Mouse (Mus musculus) heart, postnatal 0 days (tissue): ENCODE measurements at regions not wholly inside any gene's neighbourhood (a gene's known extent, or its start where the extent isn't known, plus 50 kb on each side); places are given as distances from the start of the nearest gene placed in this dataset.

Source experiments
- ATAC-seq: fragments of 200-750 bp; cut with Nextera tagmentation; 2 replicates; pipeline ENCODE4 v1.8.0; 2017; ENCODE audit warnings: low read depth, moderate number of reproducible peaks, moderate library complexity; ENCODE audit not compliant: insufficient read depth
- DNase-seq: peaks from one replicate; pipeline ENCODE4 v3.0.0-alpha.2; 2016; ENCODE audit warnings: low spot score
- H3K27ac ChIP-seq: fragments of 300-500 bp; sonication (generic); 2 replicates; pipeline ENCODE4 v1.5.1; 2014; ENCODE audit warnings: low read depth, mild to moderate bottlenecking
- H3K27me3 ChIP-seq: fragments of 300-500 bp; sonication (generic); 2 replicates; pipeline ENCODE4 v1.6.1; 2014; ENCODE audit warnings: low read length, mixed read lengths; ENCODE audit not compliant: control insufficient read depth, insufficient read depth
- H3K36me3 ChIP-seq: fragments of 300-500 bp; sonication (generic); replicated peaks from 2 replicates; pipeline ENCODE4 v1.6.1; 2014; ENCODE audit warnings: low read length, mixed read lengths; ENCODE audit not compliant: control insufficient read depth, insufficient read depth
- H3K4me1 ChIP-seq: fragments of 300-500 bp; sonication (generic); 2 replicates; pipeline ENCODE4 v1.6.1; 2014; ENCODE audit warnings: antibody characterized with exemption; ENCODE audit not compliant: control insufficient read depth, insufficient read depth
- H3K4me2 ChIP-seq: fragments of 300-500 bp; sonication (generic); 2 replicates; pipeline ENCODE4 v1.6.1; 2014; ENCODE audit warnings: low read depth, mild to moderate bottlenecking, low read length, moderate library complexity
- H3K4me3 ChIP-seq: fragments of 300-500 bp; sonication (generic); 2 replicates; pipeline ENCODE4 v1.5.1; 2014; ENCODE audit warnings: low read depth, low read length
- H3K9ac ChIP-seq: fragments of 300-500 bp; sonication (generic); replicated peaks from 2 replicates; pipeline ENCODE4 v1.6.1; 2014; ENCODE audit warnings: low read depth, low read length, mixed read lengths
- H3K9me3 ChIP-seq: fragments of 300-500 bp; sonication (generic); replicated peaks from 2 replicates; pipeline ENCODE4 v1.6.1; 2016; ENCODE audit warnings: low read length; ENCODE audit not compliant: control insufficient read depth
- CTCF ChIP-seq: IDR thresholded peaks from 2 replicates; pipeline ENCODE4 v1.5.1; 2016; ENCODE audit warnings: antibody characterized with exemption, control low read depth, low read depth
- EP300 ChIP-seq: IDR thresholded peaks from 2 replicates; pipeline ENCODE4 v1.6.1; 2016; ENCODE audit warnings: antibody characterized with exemption, low read depth
- WGBS: fragments of 180-500 bp; shearing (Covaris S2); extraction: QIAGEN DNeasy Blood & Tissue Kit; methylation state at CpG from one replicate; pipeline ENCODE4 v1.1.7; 2014; 5-methylcytosine and 5-hydroxymethylcytosine counted together

GRCm38 (mm10) chr6:51025411-51025810 is 371.2 kb upstream of the Npvf start:
- Histone ChIP-seq H3K27me3 (no peaks in the 10 kb centered on the region), H3K27ac (no peak overlapping the region), H3K36me3 (no peaks in the 10 kb centered on the region), H3K9ac (no peak overlapping the region), H3K4me1 (no peaks in the 10 kb centered on the region), H3K4me3 (no peak overlapping the region), H3K9me3 (no peaks in the 10 kb centered on the region), H3K4me2 (no peak overlapping the region)
- DNase-seq (no peak), ATAC-seq (no peak)
- WGBS, result 52% methylated on average over 3 of the region's 3 CpGs
- no peak for TF ChIP-seq CTCF
- no peak for TF ChIP-seq EP300

GRCm38 (mm10) chr6:51027296-51027695 is 373.1 kb upstream of the Npvf start:
- Histone ChIP-seq H3K27ac (no peak overlapping the region), H3K9ac (no peak overlapping the region), H3K27me3 (no peaks in the 10 kb centered on the region), H3K9me3 (no peaks in the 10 kb centered on the region), H3K4me2 (no peak overlapping the region), H3K4me3 (no peak overlapping the region), H3K36me3 (no peaks in the 10 kb centered on the region), H3K4me1 (no peaks in the 10 kb centered on the region)
- DNase-seq, result no peak
- TF ChIP-seq CTCF (no peak), EP300 (no peak)
- WGBS, result 72% methylated on average over 2 of the region's 2 CpGs
- no peak for ATAC-seq

GRCm38 (mm10) chr6:51029516-51029915 is 375.3 kb upstream of the Npvf start:
- 68% methylated on average over 3 of the region's 3 CpGs for WGBS
- Histone ChIP-seq H3K4me1 (no peaks in the 10 kb centered on the region), H3K9me3 (no peaks in the 10 kb centered on the region), H3K9ac (no peak overlapping the region), H3K4me3 (no peak overlapping the region), H3K27ac (no peak overlapping the region), H3K27me3 (no peaks in the 10 kb centered on the region), H3K4me2 (no peak overlapping the region), H3K36me3 (no peaks in the 10 kb centered on the region)
- ATAC-seq, result no peak
- no peak for DNase-seq
- no peak for TF ChIP-seq CTCF
- TF ChIP-seq EP300, result no peak

GRCm38 (mm10) chr6:51029953-51030352 is 375.7 kb upstream of the Npvf start:
- Histone ChIP-seq H3K4me3 (no peak overlapping the region), H3K9me3 (no peaks in the 10 kb centered on the region), H3K27ac (no peak overlapping the region), H3K4me2 (no peak overlapping the region), H3K9ac (no peak overlapping the region), H3K4me1 (no peaks in the 10 kb centered on the region), H3K27me3 (no peaks in the 10 kb centered on the region), H3K36me3 (no peaks in the 10 kb centered on the region)
- DNase-seq, result no peak
- TF ChIP-seq EP300 (no peak), CTCF (no peak)
- 95% methylated on average over 3 of the region's 3 CpGs for WGBS
- no peak for ATAC-seq

GRCm38 (mm10) chr6:51033835-51034234 is 379.6 kb upstream of the Npvf start:
- no peak overlapping the region for H3K27ac ChIP-seq
- H3K27me3 ChIP-seq, result no peaks in the 10 kb centered on the region
- ATAC-seq (no peak), DNase-seq (no peak)
- H3K4me3 ChIP-seq, result no peak overlapping the region
- TF ChIP-seq CTCF, result no peak
- TF ChIP-seq EP300, result no peak
- H3K36me3 ChIP-seq, result no peaks in the 10 kb centered on the region
- no peak overlapping the region for H3K9ac ChIP-seq
- H3K4me2 ChIP-seq, result no peak overlapping the region
- no peaks in the 10 kb centered on the region for H3K9me3 ChIP-seq
- H3K4me1 ChIP-seq, result no peaks in the 10 kb centered on the region
- WGBS, result 82% methylated on average over 6 of the region's 6 CpGs

- no peak for TF ChIP-seq CTCF
- TF ChIP-seq EP300, result no peak
- no peak overlapping the region for H3K9ac ChIP-seq
- H3K27me3 ChIP-seq, result no peaks in the 10 kb centered on the region
- ATAC-seq, result no peak
- WGBS, result 61% methylated on average over 4 of the region's 4 CpGs
- H3K27ac ChIP-seq, result no peak overlapping the region
- H3K4me2 ChIP-seq, result no peak overlapping the region
- H3K9me3 ChIP-seq, result no peaks in the 10 kb centered on the region
- DNase-seq, result no peak
- H3K36me3 ChIP-seq, result no peaks in the 10 kb centered on the region
- H3K4me1 ChIP-seq, result no peaks in the 10 kb centered on the region
- no peak overlapping the region for H3K4me3 ChIP-seq
These were observed 381.8 kb upstream of the Npvf start for GRCm38 (mm10) chr6:51036074-51036473.
